Mouse (Mus musculus) liver, embryonic 13.5 days (tissue): ENCODE results near the gene Hnrnph2. TPM values are rescaled to one million over a fixed set of nuclear protein-coding genes. Genes with fewer than 3 reads are reported as not detected.
A peak's percentile ranks its signal among the peaks of the same experiment; 100 is the strongest.

Experiments used
- ATAC-seq: fragments of 200-750 bp; cut with Nextera tagmentation; 2 replicates; pipeline ENCODE4 v1.8.0; 2017; ENCODE audit warnings: low read depth, mild to moderate bottlenecking, moderate number of reproducible peaks, moderate library complexity
- DNase-seq: peaks from one replicate; pipeline ENCODE4 v3.0.0; 2022
- H3K27ac ChIP-seq: fragments of 300-500 bp; sonication (generic); 2 replicates; pipeline ENCODE4 v1.5.1; 2015; ENCODE audit warnings: moderate library complexity, mild to moderate bottlenecking, inconsistent platforms
- H3K27me3 ChIP-seq: fragments of 300-500 bp; sonication (generic); 2 replicates; pipeline ENCODE4 v1.6.1; 2015; ENCODE audit warnings: mild to moderate bottlenecking, inconsistent platforms
- H3K36me3 ChIP-seq: fragments of 300-500 bp; sonication (generic); 2 replicates; pipeline ENCODE4 v1.6.1; 2015; ENCODE audit warnings: mild to moderate bottlenecking, inconsistent platforms
- H3K4me1 ChIP-seq: fragments of 300-500 bp; sonication (generic); replicated peaks from 2 replicates; pipeline ENCODE4 v1.6.1; 2015; ENCODE audit warnings: inconsistent platforms
- H3K4me2 ChIP-seq: fragments of 300-500 bp; sonication (generic); 2 replicates; pipeline ENCODE4 v1.6.1; 2015; ENCODE audit warnings: inconsistent platforms, mild to moderate bottlenecking, moderate library complexity
- H3K4me3 ChIP-seq: fragments of 300-500 bp; sonication (generic); replicated peaks from 2 replicates; pipeline ENCODE4 v1.5.1; 2015; ENCODE audit warnings: mild to moderate bottlenecking, inconsistent platforms
- H3K9ac ChIP-seq: fragments of 300-500 bp; sonication (generic); 2 replicates; pipeline ENCODE4 v1.6.1; 2015; ENCODE audit warnings: mild to moderate bottlenecking, inconsistent platforms
- H3K9me3 ChIP-seq: fragments of 300-500 bp; sonication (generic); replicated peaks from 2 replicates; pipeline ENCODE4 v1.6.1; 2016; ENCODE audit warnings: inconsistent platforms
- WGBS: fragments of 180-500 bp; shearing (Covaris S2); methylation state at CpG from one replicate; pipeline ENCODE4 v1.1.7; 2015; ENCODE audit not compliant: insufficient replicate concordance; 5-methylcytosine and 5-hydroxymethylcytosine counted together
- polyA plus RNA-seq: library from polyadenylated mRNA; unstranded; fragments of >200 nt; fragmentation: Nextera tagmentation; extraction: Ambion mirVana; gene quantifications from 2 replicates; pipeline ENCODE4 v1.2.1, GENCODE M21; 2015

The Hnrnph2 gene
- polyA plus RNA-seq, 1 experiment from 2014 or later = 87.1 TPM

DNA sequence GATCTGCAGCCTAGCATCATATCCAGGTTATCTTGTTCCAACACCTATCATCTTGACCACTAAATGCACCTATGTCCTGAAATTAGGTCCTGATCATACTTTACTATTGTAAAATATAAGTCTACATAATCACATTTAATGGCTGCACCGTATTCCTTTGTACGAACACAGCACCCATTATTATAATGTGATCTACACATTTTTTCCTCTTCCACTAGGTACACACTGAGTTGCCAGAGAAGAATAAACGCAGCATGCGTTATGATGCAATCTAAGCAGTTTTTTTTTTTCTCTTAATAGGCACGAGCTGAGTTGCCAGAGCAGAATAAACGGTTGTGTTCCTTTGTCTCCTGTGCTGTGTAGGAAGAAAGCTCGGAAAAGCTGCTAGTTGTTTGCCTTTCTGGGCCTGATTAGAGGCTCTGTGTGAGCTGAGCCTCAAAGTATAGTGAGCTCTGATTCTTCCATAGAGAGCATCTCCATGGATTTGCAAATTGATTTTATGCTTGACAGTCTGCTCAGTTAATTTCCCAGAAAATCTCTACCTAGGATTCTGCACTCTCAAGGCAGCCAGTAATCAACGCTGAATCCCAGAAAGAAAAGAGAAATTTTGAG is 19.4 kb downstream of the Hnrnph2 start:
- DNase-seq = no peak
- 58% methylated on average over 8 of the region's 8 CpGs for WGBS

GRCm38 (mm10) chrX:134621685-134622084 is 20.7 kb downstream of the Hnrnph2 start:
- H3K9ac ChIP-seq = no peak overlapping the region

More for the DNA sequence above, 19.4 kb downstream of the Hnrnph2 start:
- no peaks in the 10 kb centered on the region for H3K4me1 ChIP-seq
- no peak overlapping the region for H3K4me2 ChIP-seq
- H3K9ac ChIP-seq = no peak overlapping the region
- no peak overlapping the region for H3K4me3 ChIP-seq
- H3K27me3 ChIP-seq = no peaks in the 10 kb centered on the region
- H3K9me3 ChIP-seq = no peaks in the 10 kb centered on the region
- no peak for ATAC-seq
- no peak overlapping the region for H3K27ac ChIP-seq
- H3K36me3 ChIP-seq = no peaks in the 10 kb centered on the region

DNA sequence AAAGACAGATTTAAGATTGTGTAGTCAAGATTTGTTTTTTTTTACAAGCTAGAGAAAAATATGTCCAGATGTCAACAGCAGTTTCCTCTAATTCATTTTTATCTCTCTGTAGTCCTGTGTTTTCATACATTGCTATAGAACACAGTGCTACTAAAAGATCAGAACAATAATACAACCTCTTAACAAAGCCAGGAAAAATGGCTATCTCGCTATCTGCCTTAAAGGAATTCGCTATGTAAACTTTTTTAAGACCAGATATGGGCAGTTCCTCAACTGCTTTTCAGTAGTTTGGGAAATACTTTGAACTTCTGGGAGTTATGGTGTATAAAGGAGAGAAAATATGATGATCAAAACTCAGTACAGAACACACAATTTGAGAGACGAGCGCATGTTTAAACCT is 22.4 kb downstream of the Hnrnph2 start:
- Histone ChIP-seq H3K9me3 (no peaks in the 10 kb centered on the region), H3K36me3 (no peaks in the 10 kb centered on the region), H3K4me1 (no peaks in the 10 kb centered on the region), H3K27ac (no peak overlapping the region), H3K4me3 (no peak overlapping the region), H3K27me3 (no peaks in the 10 kb centered on the region), H3K4me2 (no peak overlapping the region), H3K9ac (no peak overlapping the region)
- WGBS = 76% methylated on average over 4 of the region's 4 CpGs
- DNase-seq (no peak), ATAC-seq (no peak)

More at GRCm38 (mm10) chrX:134621685-134622084, 20.7 kb downstream of the Hnrnph2 start:
- no peak for DNase-seq
- Histone ChIP-seq H3K4me1 (no peaks in the 10 kb centered on the region), H3K27me3 (no peaks in the 10 kb centered on the region), H3K9me3 (no peaks in the 10 kb centered on the region), H3K27ac (no peak overlapping the region), H3K36me3 (no peaks in the 10 kb centered on the region), H3K4me2 (no peak overlapping the region), H3K4me3 (no peak overlapping the region)
- ATAC-seq = no peak
- 66% methylated on average over 3 of the region's 3 CpGs for WGBS

GRCm38 (mm10) chrX:134628200-134628599 is 27.2 kb downstream of the Hnrnph2 start:
- Histone ChIP-seq H3K36me3 (no peaks in the 10 kb centered on the region), H3K4me1 (no peaks in the 10 kb centered on the region), H3K9ac (no peak overlapping the region), H3K4me2 (no peak overlapping the region), H3K9me3 (no peaks in the 10 kb centered on the region), H3K27ac (no peak overlapping the region), H3K27me3 (no peaks in the 10 kb centered on the region), H3K4me3 (no peak overlapping the region)
- DNase-seq (no peak), ATAC-seq (no peak)
- WGBS = 31% methylated on average over 2 of the region's 2 CpGs

- no peak overlapping the region for H3K9ac ChIP-seq
- H3K9me3 ChIP-seq = no peaks in the 10 kb centered on the region
- DNase-seq = no peak
- no peak overlapping the region for H3K4me3 ChIP-seq
- no peak for ATAC-seq
- H3K36me3 ChIP-seq = no peaks in the 10 kb centered on the region
- H3K27ac ChIP-seq = no peak overlapping the region
- 67% methylated on average over 5 of the region's 5 CpGs for WGBS
- H3K27me3 ChIP-seq = no peaks in the 10 kb centered on the region
- no peak overlapping the region for H3K4me2 ChIP-seq
- no peaks in the 10 kb centered on the region for H3K4me1 ChIP-seq
Observed at GRCm38 (mm10) chrX:134632710-134633109, 31.7 kb downstream of the Hnrnph2 start.

- Histone ChIP-seq H3K4me1 (no peaks in the 10 kb centered on the region), H3K27me3 (no peaks in the 10 kb centered on the region), H3K4me2 (no peak overlapping the region), H3K36me3 (no peaks in the 10 kb centered on the region), H3K4me3 (no peak overlapping the region), H3K27ac (no peak overlapping the region), H3K9me3 (no peaks in the 10 kb centered on the region), H3K9ac (no peak overlapping the region)
- 52% methylated on average over 3 of the region's 3 CpGs for WGBS
- ATAC-seq = no peak
- no peak for DNase-seq
Observed at GRCm38 (mm10) chrX:134635111-134635510, 34.1 kb downstream of the Hnrnph2 start.

- Histone ChIP-seq H3K27ac (no peak overlapping the region), H3K9me3 (no peaks in the 10 kb centered on the region), H3K36me3 (no peaks in the 10 kb centered on the region), H3K9ac (no peak overlapping the region), H3K27me3 (no peaks in the 10 kb centered on the region), H3K4me3 (no peak overlapping the region), H3K4me1 (no peaks in the 10 kb centered on the region), H3K4me2 (no peak overlapping the region)
- ATAC-seq (no peak), DNase-seq (no peak)
- 43% methylated on average over 3 of the region's 3 CpGs for WGBS
Observed at GRCm38 (mm10) chrX:134635860-134636259, 34.9 kb downstream of the Hnrnph2 start.

- H3K9me3 ChIP-seq = no peaks in the 10 kb centered on the region
- no peaks in the 10 kb centered on the region for H3K4me1 ChIP-seq
- H3K36me3 ChIP-seq = no peaks in the 10 kb centered on the region
- DNase-seq = no peak
- 23% methylated on average over 10 of the region's 10 CpGs for WGBS
- H3K4me3 ChIP-seq = no peak overlapping the region
- no peak overlapping the region for H3K27ac ChIP-seq
- no peak overlapping the region for H3K4me2 ChIP-seq
- no peak for ATAC-seq
- no peak overlapping the region for H3K9ac ChIP-seq
- no peaks in the 10 kb centered on the region for H3K27me3 ChIP-seq
Observed at GRCm38 (mm10) chrX:134641000-134641760, 40.2 kb downstream of the Hnrnph2 start.

DNA sequence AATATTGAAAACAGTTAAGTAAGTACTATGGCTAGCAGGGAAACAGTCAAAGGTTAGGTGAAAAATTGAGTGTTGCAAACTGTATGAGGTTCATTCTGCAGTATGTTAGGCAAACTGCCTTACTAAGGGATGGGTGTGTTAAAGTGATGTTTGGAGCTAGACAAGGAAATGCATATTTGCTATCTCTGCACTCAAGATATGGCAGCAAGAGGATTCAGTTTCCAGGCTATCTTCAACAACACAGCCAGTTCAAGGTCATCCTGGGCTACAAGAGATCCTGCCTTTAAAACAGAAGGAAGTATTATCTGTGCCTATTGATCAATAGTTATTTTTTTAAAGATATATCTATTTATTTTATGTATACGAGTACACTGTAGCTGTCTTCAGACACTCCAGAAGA is 45.4 kb downstream of the Hnrnph2 start:
- H3K9ac ChIP-seq = no peak overlapping the region
- H3K27me3 ChIP-seq = no peaks in the 10 kb centered on the region
- H3K4me3 ChIP-seq = no peak overlapping the region
- H3K27ac ChIP-seq = no peak overlapping the region
- DNase-seq (no peak), ATAC-seq (no peak)
- H3K4me1 ChIP-seq = no peaks in the 10 kb centered on the region
- 50% methylated on average over 1 of the region's 1 CpGs for WGBS
- no peak overlapping the region for H3K4me2 ChIP-seq
- H3K9me3 ChIP-seq = no peaks in the 10 kb centered on the region
- H3K36me3 ChIP-seq = no peaks in the 10 kb centered on the region

DNA sequence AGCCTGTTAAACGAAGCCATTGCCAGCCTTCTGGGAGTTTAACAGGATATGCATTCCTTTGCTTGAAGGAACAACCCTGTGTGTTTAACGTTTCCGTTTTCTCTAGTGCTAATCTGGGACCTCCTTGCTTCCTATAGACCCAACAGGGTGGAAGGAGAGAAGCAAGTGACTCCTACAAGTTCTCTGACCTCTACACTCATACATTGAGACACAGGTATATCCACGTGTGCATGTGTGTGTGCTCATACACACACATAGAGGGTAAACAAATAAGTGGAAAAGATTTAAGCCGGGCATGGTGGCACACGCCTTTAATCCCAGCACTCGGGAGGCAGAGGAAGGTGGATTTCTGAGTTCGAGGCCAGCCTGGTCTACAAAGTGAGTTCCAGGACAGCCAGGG is 46.4 kb downstream of the Hnrnph2 start:
- Histone ChIP-seq H3K4me1 (no peaks in the 10 kb centered on the region), H3K4me2 (no peak overlapping the region), H3K27me3 (no peaks in the 10 kb centered on the region), H3K27ac (no peak overlapping the region), H3K9ac (no peak overlapping the region), H3K36me3 (no peaks in the 10 kb centered on the region), H3K9me3 (no peaks in the 10 kb centered on the region), H3K4me3 (no peak overlapping the region)
- no peak for ATAC-seq
- DNase-seq = no peak
- WGBS = 41% methylated on average over 8 of the region's 8 CpGs

GRCm38 (mm10) chrX:134648031-134648692 is 47.2 kb downstream of the Hnrnph2 start:
- no peaks in the 10 kb centered on the region for H3K36me3 ChIP-seq
- no peak for ATAC-seq

More at GRCm38 (mm10) chrX:134648031-134648692, 47.2 kb downstream of the Hnrnph2 start:
- 15% methylated on average over 11 of the region's 11 CpGs for WGBS
- H3K27me3 ChIP-seq = no peaks in the 10 kb centered on the region
- DNase-seq = peak; percentile 35
- H3K9me3 ChIP-seq = no peaks in the 10 kb centered on the region
- H3K9ac ChIP-seq = no peak overlapping the region
- no peak overlapping the region for H3K27ac ChIP-seq
- H3K4me1 ChIP-seq = no peaks in the 10 kb centered on the region
- no peak overlapping the region for H3K4me2 ChIP-seq
- H3K4me3 ChIP-seq = no peak overlapping the region
